Mouse (Mus musculus) mesoderm, embryonic 11.5 days (tissue): ENCODE results near the gene Adora3.
A peak's percentile ranks its signal among the peaks of the same experiment; 100 is the strongest.

ENCODE experiments used
- DNase-seq: peaks from one replicate; pipeline ENCODE4 v3.0.0-alpha.2; 2012; ENCODE audit warnings: low read depth, low spot score

Gene Adora3

DNA sequence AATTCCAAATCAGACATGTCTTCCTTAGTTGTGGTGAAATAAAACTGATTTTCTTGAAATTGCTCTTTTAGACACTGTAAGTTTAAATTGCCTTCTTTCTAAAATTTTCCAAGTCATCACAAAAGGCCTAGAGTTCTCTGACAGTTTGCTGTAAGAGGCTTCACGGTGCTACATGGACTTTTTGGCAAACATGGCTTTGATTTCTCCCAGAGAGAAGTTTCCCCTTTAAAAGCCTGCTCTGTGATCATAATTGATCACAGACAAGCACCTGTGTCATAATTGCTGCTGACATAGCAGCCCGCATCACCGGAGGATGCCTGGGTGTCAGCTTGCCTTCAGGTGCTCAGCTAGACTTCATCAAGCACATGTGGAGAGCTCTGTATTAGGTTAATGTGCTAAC is at the start of gene Adora3, which contains the start of gene Tmigd3:
Adora3 (plus strand) TSS at position 301 of the 400 bp plus-strand sequence.
Tmigd3 (plus strand) TSS at position 346 of the 400 bp plus-strand sequence.
- DNase-seq = no peak

DNA sequence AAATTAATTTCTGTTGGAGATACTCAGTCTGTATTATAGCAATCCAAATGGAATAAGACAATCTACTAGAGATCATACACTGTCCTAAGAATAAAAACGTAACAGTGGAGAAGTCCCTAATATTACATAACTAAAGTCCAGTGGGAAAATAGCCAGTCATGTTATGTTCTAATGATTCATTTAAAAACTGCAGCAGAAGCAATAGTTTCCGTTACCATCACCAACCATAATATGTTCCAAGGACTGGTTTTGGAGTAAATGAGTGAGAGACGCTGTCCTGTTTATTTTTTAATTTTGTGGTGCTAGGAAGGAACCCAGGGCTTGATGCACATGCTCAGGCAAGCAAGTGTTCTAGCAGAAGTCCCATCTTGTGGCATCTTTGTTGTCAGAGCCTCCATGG is 49.2 kb upstream of the Adora3 start:
- DNase-seq = no peak

DNA sequence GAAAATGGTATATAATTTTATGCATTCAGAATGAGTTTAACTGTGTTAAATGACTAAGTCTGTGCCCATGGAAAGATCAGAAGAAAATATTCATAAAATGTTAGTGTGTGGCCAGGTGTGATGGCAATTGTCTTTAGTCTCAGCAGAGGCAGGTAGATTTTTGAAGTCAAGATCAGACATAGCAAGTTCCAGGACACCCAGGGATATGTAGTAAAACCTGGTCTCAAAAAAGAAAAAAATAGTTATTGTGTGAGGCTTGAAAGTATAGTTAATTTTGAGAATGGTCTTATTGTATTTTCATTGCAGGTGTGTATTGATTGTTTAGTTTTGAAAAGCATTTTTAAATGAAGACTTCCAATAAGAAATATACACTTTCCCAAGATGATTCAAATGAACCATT is 47.0 kb upstream of the Adora3 start:
- DNase-seq = no peak

DNA sequence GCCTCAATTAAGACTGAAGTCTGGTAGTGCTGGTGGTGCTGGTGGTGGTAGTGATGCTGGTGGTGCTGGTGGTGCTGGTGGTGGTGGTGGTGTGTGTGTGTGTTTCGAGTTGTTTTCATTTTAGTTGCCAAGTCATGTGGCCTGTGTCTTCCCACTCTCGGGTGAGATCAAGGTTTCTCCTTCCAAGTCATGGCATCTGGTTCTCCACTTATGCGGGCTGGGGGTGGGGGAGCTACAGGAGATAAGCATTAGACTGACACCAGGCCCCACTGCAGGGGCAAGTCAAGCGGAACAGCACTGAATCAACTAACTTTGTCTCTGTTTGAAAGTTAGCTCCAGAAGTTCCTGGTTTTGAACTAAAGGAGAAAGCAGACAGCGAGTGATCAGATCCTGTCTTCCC is 46.6 kb upstream of the Adora3 start:
- no peak for DNase-seq

DNA sequence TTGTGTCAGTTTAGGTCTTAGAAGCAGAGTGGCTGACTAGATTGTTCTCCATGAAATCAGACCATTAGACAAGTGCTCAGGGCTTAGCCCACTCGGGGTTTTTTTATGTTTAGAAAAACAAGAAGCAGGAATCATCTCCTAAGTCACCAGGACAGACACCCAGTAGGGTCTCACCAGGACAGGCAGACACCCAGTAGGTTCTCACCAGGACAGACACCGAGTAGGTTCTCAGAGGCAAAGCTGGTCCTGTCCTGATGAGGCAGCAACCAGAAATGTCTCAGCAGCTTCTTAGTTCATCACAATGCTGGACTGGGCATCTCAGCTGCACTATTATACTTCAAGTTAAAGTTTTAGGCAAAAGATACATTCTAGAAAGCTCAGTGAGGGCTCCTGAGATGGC is 46.0 kb upstream of the Adora3 start:
- DNase-seq = no peak

DNA sequence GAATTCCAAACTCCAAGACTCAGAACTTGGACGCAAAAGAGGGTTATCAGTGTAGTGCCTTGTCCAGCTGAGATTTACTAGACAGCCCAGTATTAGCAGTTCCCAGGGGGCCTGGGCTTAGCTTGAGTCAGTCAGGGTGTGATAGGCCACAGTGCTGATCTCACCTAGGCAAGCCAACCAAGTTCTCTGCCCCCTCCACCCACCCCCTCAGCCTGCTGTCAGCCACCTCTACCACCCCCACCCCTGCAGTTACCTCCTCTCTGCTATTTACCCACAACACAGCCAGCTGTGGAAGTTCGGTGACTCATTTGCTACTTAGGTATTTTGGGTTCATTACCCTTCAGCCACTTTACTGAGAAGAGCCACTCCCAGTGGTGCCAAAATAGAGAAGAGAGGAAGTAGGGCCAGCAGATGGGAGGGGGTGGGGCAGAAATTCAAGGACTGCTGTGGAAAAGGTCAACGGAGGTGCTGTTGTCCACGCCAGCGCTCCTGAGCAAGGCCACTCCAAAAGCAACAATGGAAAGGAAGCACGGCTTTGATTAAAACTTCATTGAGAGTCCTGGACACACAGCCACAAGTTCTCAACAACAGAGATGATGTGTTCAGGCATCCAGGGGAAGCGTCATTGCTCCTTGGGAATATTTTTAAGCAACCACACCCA is 45.0 kb upstream of the Adora3 start:
- no peak for DNase-seq

DNA sequence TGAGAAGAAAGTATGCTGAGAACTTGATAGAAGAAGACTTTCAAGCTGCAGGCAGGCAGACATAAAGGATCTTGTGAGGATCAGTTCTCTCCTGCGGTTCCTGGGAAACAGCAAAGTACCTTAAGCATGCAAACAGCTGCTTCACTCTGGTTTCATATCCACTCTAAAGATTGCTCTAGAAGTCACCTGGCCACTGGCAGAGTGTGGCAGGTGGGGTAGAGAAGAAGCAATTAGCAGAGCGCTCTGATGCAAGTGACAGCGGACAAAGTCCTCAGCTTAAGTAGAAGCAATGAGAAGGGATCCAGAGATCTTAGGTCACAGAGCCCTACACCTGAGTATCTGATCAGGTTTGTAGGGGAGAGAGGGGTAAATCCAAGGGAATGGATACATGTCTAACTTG is 39.1 kb upstream of the Adora3 start:
- no peak for DNase-seq

DNA sequence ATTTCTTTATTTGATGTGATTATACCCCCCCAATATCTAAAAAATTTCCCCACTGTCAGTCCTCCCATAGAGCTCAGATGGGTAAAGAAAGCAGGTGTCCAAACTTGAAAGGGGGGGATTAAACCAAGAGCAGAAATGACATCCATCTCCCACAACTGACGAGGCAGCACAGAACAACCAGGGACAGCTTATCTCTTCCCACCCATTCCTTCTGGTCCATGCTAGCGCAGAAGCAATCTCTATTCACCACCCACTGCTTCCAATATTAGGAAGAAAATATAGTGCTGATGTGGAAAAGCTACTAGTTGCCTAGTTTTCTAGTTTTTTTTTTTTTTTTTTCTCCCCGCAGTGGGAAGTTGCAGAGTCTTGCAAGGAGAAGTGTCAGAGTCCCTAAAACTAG is 34.8 kb upstream of the Adora3 start:
- DNase-seq = no peak

DNA sequence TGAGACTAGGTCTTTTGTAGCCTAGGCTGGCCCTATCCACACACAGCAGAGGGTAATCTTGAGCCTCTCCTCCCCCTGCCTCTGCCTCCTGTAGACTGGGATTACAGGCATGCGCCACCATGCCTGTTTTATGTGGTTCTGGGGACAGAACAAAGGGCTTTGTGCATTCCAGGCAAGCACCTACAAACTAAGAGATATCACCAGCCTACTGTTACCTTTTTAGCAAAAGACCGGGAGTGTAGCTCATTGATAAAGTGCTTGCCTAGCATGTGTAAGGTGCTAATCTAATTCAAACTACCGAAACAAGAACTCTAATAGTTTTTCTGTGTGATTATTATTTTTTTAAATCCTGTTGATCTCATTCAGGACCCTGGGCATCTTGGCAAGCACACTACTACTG is 33.8 kb upstream of the Adora3 start:
- DNase-seq = no peak

DNA sequence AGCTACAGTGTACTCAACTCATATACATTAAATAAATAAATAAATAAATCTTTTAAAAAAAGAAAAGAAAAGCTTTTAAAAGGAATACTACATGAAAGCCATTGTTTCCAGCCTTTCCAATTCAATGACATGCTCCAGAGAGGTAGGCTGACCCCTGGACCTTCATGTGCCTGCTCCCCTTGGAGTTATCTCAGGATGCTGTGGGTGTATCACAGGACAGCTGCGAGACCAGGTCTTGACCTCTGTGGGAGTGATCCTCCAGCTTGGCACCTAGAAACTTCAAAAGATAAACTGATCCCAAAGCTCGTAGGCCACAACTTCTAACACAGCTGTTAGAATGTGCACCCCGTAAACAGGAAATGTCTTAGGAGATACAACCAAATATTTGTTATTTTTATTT is 32.0 kb upstream of the Adora3 start:
- DNase-seq = no peak

DNA sequence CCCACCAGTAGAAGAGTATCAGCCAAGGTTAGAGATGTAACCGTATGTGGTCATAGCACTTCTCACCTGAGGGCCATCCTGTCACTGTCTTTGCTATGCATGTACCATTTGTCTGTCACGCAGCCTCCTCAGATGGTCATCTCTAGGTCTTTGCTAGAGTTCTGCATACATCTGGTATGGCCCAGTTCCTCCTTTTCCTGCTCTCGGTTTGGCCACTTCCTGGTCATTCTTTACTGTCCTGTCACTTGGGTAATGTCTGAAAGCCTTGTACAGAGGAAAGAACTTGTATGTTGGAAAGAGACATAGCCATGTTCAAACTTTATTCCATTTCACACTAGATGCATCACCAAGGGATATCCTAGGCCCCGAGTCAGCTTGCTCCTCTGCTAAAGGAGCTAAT is 30.8 kb upstream of the Adora3 start:
- no peak for DNase-seq

DNA sequence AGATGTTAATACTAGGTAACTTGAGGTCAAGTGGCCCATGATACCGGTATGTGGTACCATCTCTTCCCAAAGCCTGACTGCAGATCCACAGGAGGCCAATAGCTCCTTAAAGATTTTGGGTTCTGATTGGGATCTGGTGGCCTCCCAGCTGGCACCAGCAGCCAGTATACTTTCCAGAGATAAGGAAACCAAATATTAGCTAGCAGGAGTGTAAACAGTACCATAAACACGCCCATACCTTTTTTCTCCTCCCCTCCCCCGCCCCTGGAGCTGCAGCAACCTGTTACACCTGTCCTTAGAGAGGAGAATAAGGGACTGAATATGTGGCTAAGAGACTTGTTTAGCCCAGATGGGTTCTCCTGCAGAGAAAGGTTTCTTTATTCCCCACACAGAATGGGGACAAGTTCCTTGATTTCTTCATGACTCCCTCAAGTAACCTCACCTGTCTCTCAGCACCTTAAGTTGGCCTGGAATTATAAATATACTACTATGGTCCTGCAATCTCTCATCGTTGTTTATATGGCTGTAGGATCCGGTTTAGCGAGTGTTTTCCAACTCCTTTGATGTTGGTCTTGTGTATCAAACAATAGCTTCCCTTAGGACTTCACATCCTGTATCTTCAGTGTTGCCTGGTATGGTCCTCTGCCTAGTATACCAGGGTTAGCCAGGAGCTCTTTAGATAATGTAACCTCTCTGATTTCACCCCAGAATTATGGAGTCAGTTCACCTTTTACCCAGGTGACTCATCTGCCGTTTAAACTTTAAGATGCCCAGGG is 24.2 kb upstream of the Adora3 start:
- no peak for DNase-seq

DNA sequence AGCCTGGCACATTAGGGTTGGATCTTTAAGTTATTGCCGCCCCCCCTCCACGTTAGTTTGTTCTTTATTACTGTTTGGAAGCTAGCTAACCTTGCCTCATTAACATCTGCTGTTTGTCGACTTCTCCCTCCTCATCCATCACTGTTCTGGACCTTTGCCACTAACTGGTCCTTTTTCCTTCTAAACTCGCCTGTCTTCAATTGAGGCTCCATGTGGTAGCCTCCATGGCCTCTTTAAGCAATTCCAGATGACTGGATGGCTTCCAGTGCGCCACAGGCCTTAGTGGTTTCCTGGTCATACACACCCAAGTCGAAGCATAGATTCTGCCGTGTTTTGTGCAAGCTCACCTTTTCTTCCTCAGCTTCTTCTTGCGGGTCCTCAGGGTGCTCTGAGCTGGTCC is 16.9 kb upstream of the Adora3 start:
- DNase-seq = peak; percentile 59

DNA sequence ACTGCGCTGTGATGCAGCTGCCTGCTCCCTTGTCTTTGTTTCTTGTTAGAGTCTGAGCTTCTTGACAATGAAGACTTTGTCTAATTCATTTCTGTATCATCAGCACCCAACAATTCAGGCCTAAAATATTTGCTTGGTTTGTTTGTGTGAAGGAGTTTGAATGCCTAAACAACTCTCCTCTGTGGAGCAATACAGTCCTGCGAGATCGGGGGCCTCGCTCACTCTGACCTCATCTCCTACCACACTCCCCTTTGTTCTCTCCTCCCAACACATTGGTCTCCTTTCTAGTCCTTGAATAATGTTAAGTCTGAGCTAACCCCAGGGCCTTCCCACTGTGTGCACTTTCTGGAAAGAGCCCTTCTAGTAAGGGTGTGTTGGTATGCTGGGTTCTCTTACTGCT is 15.9 kb upstream of the Adora3 start:
- DNase-seq = no peak

DNA sequence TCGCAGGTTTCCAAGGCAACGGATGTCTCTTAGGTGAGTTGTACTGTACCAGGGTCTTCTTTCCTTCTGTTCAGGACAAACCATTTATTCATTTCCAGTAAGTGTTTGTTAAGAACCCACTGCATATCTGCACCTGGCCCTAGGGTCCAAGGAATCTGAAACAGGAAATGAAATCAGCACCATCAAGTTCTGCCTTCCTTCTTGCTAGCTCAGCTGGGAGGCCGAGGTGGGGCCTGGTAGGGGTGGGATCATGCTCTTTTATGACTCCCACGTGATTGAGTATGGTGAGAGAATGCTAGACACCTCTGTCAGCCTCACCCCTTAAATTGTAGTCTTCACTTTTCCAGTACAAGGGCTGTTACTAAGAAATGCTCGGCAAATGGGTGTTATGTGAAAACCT is 13.1 kb upstream of the Adora3 start:
- no peak for DNase-seq

DNA sequence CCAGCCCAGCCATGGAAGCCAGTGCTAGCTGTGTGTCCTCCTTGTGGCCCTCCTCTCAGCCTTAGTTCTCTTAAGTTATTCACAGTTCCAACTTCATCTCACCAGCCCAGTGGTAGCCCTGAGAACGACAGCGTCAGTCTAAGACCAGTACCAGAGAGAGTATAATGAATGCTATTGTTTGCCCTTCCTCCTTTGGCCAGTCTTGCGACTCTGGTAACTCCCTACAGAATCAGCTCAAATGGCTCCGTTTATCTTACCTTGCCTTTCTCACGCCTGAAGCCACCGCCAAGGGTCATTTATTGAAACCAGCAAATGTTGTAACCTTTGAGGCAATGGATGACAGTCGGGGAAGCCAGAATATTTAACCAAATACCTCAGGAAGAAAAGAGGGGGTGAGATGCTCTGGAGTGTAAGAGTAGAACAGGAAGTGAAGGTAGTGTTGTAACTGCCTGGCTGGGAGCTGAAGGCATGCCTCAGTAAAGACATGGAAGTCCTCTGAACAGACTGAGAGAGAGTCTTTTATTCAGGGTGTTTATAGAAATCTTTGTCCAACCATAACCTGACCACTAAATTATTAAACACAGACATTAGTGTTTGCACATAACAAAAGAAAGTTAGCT is 8.8 kb upstream of the Adora3 start:
- no peak for DNase-seq

DNA sequence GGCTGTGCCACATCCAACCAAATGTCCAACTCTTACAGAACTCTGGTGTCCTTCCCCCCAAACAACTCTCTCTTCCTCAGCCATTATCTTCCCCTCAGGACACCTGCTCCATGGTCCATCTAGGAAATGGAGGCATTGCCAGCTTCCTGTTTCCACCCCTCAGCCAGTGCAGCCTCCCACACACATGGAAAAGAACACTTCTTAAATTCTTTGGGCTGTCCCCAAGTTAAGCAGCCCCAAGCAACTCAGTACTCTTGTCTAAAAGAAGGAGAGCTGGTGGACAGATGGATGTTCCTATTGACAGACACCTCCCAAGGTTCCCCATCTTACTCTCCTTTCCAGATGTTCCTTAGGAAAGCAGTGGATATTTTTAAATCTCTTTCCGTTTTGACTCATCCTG is 6.5 kb upstream of the Adora3 start:
- DNase-seq = no peak

DNA sequence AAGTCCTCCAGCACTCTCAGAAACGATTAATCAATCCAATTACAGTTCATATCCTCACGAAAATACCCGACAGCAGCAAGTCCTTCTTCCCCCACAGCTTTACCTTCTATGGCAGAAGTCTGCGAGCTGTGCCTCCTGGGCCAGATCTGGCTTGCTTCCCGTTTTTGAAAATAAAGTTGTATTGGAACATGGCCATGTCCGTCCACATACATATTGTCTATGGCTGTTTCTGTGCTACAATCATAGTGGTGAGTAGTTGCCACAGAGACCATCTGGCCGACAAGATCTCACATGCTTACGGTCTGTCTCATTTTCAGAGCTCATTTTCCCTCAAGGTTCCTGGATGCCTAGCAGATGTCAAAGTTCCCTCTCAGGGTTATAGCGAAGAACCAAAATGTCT is 5.5 kb upstream of the Adora3 start:
- no peak for DNase-seq

DNA sequence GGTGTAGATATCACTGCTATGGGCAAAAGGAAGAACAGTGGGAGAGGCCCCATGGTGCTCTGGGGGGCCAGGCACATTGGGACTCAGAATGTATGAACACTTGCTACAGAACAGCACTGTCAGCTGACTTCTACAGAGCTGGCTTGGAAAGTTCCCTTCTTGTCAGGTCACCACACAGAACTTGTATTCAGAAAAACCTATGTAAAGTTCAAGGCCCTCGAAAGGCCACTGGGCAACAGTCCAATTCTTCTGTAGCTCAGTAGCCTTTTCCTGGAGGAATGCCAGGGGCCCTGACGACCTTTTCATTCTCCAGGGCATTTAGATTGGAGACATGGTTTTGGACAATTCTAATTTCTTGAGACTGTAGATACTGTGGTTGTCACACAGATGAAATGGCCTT is 2.5 kb upstream of the Adora3 start:
- DNase-seq = no peak

DNA sequence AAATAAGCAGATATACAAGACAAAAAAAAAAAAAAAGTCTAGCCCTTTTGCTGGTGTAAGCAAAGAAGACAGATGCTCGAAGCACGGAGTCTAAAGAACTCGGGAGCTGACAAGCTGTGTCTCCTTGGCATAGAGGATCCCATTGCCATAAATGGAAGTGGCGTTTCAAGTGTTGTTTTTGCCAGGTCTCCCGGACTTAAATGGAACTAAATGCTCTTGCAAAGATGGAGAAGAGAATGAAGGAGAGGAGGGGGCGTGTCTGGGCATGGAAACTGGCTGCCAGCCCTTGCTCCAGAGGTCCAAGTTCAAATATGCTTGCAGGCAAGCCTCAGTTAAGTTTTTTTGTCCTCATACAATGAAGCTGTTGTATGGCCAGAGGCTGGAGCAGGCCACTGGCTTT is 1.4 kb downstream of the Adora3 start:
- no peak for DNase-seq

DNA sequence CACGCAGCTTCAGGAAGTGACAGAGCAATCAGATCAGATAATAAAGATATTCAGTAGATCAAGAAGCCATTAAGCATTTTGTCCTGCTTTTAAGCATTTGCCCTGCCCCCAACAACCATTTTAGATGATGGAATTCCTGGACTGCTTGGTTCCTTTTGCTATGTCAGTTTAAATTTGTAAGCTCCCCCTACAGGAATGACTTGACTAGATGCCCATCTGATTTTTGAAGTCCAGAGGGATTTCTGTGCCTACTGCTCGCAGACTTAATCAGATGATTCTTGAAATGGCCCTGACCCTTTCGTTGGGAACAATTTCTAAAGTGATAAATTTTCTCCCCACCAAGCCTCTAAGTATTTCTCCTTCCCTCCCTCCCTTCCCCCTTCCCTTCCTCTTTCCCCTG is 1.9 kb downstream of the Adora3 start:
- no peak for DNase-seq

DNA sequence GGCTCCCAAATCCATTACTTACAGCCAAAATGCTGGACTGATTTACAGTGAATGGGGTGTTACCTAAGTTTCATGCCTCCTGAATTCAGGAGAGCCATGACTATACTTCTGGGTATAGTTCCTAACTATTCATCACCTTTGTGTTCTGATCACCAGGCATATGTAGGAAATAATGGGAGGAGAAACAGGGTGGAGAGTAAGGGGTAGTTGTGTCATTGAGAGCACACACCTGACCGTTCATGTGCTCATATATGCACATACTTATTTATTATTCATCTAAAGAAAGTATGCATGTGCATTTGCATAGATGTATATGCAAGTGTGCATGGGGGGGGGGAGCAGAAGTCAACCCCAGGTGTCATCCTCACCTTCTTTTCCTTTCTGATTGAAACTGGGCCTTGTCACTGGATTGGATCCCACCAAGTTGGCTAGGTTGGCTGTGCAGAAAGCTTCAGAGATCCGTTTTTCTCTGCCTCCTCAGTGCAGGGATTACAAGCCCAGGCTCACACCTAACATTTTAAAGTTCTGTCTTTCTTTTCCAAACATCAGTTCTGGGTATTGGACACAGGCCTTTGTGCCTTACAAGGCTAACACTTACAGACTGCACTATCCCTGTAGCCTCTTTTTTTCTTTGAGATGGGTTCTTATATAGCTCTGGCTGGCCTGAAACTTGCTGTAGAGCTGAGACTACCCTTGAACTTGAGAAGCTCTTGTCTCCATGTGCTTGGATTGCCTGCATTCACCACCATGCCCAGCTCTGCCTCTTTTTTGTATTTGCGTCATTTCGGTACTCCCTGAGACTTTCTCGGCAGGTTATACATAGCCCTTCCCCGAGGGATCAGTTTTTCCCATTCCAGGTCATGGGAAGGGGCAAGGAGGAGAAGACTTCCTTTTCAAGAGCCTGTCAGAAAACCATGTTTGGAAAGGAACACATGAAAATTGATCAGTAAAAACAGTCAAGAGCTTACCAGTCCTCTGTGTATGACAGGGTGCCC is 3.1 kb downstream of the Adora3 start:
- no peak for DNase-seq
